Mouse (Mus musculus) midbrain, embryonic 11.5 days (tissue): ENCODE data around the gene Elmo3. TPM values are rescaled to one million over a fixed set of nuclear protein-coding genes. Genes with fewer than 3 reads are reported as not detected.
A peak's percentile ranks its signal among the peaks of the same experiment; 100 is the strongest.

Experiments used
- ATAC-seq: fragments of 200-750 bp; cut with Nextera tagmentation; 2 replicates; pipeline ENCODE4 v1.8.0; 2017; ENCODE audit warnings: moderate TSS enrichment, moderate library complexity; ENCODE audit not compliant: low FRiP score
- DNase-seq: peaks from one replicate; pipeline ENCODE4 v3.0.0; 2015; ENCODE audit warnings: low spot score; ENCODE audit errors: missing footprints
- H3K27ac ChIP-seq: fragments of 300-500 bp; sonication (generic); 2 replicates; pipeline ENCODE4 v1.5.1; 2014; ENCODE audit warnings: low read depth, low read length
- H3K27me3 ChIP-seq: fragments of 300-500 bp; sonication (generic); 2 replicates; pipeline ENCODE4 v1.6.1; 2014; ENCODE audit warnings: mild to moderate bottlenecking, low read length, moderate library complexity, mixed read lengths; ENCODE audit not compliant: control insufficient read depth, insufficient read depth
- H3K36me3 ChIP-seq: fragments of 300-500 bp; sonication (generic); 2 replicates; pipeline ENCODE4 v1.6.1; 2014; ENCODE audit warnings: mild to moderate bottlenecking, low read length, moderate library complexity, mixed read lengths; ENCODE audit not compliant: control insufficient read depth, insufficient read depth
- H3K4me1 ChIP-seq: fragments of 300-500 bp; sonication (generic); 2 replicates; pipeline ENCODE4 v1.6.1; 2014; ENCODE audit warnings: low read length; ENCODE audit not compliant: control insufficient read depth, insufficient read depth
- H3K4me2 ChIP-seq: fragments of 300-500 bp; sonication (generic); 2 replicates; pipeline ENCODE4 v1.6.1; 2014; ENCODE audit warnings: mild to moderate bottlenecking, moderate library complexity
- H3K4me3 ChIP-seq: fragments of 300-500 bp; sonication (generic); 2 replicates; pipeline ENCODE4 v1.5.1; 2014; ENCODE audit warnings: low read depth, low read length
- H3K9ac ChIP-seq: fragments of 300-500 bp; sonication (generic); 2 replicates; pipeline ENCODE4 v1.6.1; 2014; ENCODE audit warnings: low read length
- H3K9me3 ChIP-seq: fragments of 300-500 bp; sonication (generic); 2 replicates; pipeline ENCODE4 v1.6.1; 2016; ENCODE audit warnings: low read length; ENCODE audit not compliant: control insufficient read depth
- WGBS: fragments of 180-500 bp; shearing (Covaris S2); extraction: QIAGEN DNeasy Blood & Tissue Kit; methylation state at CpG from one replicate; pipeline ENCODE4 v1.1.7; 2014; 5-methylcytosine and 5-hydroxymethylcytosine counted together
- polyA plus RNA-seq: library from polyadenylated mRNA; unstranded; fragments of >200 nt; fragmentation: Nextera tagmentation; extraction: Ambion mirVana; gene quantifications from 2 replicates; pipeline ENCODE4 v1.2.1, GENCODE M21; 2014

Elmo3 gene
- polyA plus RNA-seq, 1 experiment from 2014 or later, result 1.8 TPM

DNA sequence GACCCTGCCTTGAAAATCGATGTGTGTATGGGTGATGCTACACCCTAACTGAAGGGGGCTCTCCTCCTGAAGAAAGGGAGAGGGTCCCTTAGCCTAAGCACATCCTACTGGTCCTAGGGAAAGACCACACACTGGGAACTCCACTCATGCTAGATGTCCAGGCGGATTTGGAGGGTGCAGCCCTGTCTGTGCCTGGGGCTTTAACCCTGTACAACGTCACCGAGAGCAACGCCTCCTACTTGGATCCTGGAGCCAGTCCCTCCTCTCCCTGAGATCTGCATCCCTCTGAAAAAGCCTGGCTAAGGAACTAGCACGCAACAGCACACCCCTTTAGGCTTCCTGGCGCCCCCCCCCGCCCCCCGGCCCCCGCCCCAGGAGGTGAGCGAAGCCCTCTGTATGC is 30.0 kb upstream of the Elmo3 start:
- no peak for ATAC-seq
- no peak overlapping the region for H3K27ac ChIP-seq
- WGBS, result 4% methylated on average over 11 of the region's 11 CpGs
- H3K9ac ChIP-seq, result no peak overlapping the region
- no peaks in the 10 kb centered on the region for H3K36me3 ChIP-seq
- peaks cover 16% of the 10 kb centered on the region for H3K4me1 ChIP-seq
- no peak overlapping the region for H3K4me2 ChIP-seq
- no peak overlapping the region for H3K4me3 ChIP-seq
- peaks cover 94% of the 10 kb centered on the region for H3K27me3 ChIP-seq
- DNase-seq, result no peak
- H3K9me3 ChIP-seq, result no peaks in the 10 kb centered on the region

DNA sequence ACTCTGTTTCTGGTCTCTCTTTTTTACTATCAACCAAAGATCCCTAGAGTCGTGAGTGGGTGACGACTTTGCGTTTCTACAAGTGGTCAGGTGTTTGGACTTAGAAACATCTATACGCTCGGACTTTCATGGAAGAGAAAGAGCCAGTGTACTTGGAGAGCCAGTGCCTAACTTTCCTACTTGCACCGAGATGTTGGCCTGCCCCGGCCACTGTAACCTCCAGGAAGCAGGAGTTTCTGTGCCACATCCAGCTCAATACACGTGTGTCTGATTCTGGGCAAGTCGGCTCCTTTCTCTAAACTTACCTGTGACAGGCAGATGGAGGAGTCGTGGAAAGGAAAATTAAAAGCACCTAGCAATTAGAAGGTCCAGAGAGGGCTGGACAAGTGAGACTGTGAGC is 29.6 kb upstream of the Elmo3 start, which contains the start of gene Nol3:
Nol3 (plus strand) TSS at position 301 of the 400 bp plus-strand sequence.
- Histone ChIP-seq H3K27ac (no peak within 1 kb of the TSS), H3K9ac (peak within 1 kb of the TSS; percentile 47), H3K4me2 (peak within 1 kb of the TSS; percentile 55), H3K9me3 (no peaks in the 10 kb centered on the region), H3K27me3 (peaks cover 90% of the 10 kb centered on the region), H3K4me3 (peak within 1 kb of the TSS; percentile 34), H3K36me3 (no peaks in the 10 kb centered on the region), H3K4me1 (peaks cover 15% of the 10 kb centered on the region)
- ATAC-seq (peak; percentile 10; the same call in 1 of the 2 replicates), DNase-seq (no peak)
- WGBS, result 5% methylated on average over 10 of the region's 10 CpGs

DNA sequence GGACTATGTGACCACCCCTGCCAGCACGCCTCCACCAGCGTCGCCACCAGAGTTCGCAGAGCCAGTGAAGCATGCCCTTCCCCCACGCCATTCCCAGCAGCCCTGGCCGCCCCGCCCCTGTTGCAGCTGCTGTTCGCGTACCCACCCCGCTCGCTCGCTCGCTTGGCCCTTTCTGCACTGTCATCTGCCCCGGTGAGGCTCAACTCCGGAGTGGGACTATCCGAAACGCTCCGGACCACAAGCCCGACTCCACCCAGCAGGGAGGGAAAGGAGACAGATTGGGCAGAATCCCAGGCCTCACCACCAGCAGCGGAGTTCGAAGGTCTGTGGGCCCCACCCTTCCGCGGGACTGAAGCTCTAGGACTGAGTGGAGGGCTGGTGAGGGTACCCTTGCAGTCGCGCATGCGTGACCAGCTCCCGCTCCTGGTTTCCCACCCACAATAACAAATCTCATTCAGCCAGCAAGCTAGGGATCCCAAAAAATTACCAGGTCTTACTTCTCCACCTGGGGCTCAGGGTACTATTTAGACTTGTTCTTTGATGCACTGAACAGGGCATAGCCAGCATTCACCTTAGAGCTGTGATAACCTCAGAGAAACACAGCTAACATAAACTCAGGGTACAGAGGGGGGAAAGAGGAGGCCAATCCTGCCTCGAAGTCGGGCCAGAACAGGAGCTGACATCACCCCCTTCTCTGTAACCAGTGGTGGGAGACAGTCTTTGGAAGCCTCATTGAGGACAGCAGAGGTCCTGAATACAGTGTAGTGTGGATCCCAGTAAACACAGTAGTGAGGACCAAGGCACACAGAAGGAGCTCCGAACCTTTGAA is 28.9 kb upstream of the Elmo3 start:
- H3K4me1 ChIP-seq, result peaks cover 14% of the 10 kb centered on the region
- DNase-seq (peak; percentile 95), ATAC-seq (peak; percentile 69)
- H3K4me3 ChIP-seq, result peak overlapping the region; percentile 34
- H3K27ac ChIP-seq, result no peak overlapping the region
- 3% methylated on average over 29 of the region's 30 CpGs for WGBS
- no peaks in the 10 kb centered on the region for H3K36me3 ChIP-seq
- peak overlapping the region; percentile 47 for H3K9ac ChIP-seq
- H3K27me3 ChIP-seq, result peaks cover 84% of the 10 kb centered on the region
- peak overlapping the region; percentile 55 for H3K4me2 ChIP-seq
- H3K9me3 ChIP-seq, result no peaks in the 10 kb centered on the region

DNA sequence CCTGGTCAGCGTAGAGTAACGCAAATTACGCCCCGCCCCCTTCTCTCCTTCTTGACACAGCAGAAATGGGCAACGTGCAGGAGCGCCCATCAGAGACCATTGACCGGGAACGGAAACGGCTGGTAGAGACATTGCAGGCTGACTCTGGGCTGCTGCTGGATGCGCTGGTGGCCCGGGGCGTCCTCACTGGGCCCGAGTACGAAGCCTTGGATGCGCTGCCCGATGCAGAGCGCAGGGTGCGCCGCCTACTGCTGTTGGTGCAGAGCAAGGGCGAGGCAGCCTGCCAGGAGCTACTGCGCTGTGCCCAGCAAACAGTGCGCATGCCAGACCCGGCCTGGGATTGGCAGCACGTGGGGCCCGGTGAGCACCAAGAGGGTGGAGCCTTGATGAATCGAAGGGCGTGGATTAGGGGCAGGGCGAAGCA is 26.5 kb upstream of the Elmo3 start:
- Histone ChIP-seq H3K9me3 (no peaks in the 10 kb centered on the region), H3K36me3 (peaks cover 3% of the 10 kb centered on the region; the same call in 1 of the 2 replicates), H3K9ac (no peak overlapping the region), H3K4me1 (peaks cover 14% of the 10 kb centered on the region), H3K27ac (no peak overlapping the region), H3K4me3 (no peak overlapping the region), H3K4me2 (peak overlapping the region; percentile 10; the same call in 1 of the 2 replicates), H3K27me3 (peaks cover 61% of the 10 kb centered on the region)
- peak; percentile 5; the same call in 1 of the 2 replicates for ATAC-seq
- DNase-seq, result peak; percentile 90
- WGBS, result 4% methylated on average over 28 of the region's 28 CpGs

DNA sequence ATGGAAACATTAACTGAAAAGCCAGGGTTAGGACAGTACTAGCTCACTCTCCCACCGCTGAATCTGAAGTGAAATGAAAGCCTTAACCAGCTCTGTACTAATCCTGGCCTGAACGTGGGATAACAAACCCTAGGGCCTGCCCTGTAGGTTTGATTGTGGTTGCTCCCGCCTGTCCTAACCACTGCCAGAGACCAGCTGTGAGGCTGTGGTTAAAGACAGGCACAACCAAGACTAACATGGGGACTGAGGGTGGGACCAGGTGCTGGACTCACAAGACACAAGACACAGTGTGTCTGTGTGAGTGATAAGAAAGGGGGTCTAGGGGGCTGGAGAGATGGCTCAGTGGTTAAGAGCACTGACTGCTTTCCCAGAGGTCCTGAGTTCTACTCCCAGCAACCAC is 24.8 kb upstream of the Elmo3 start:
- ATAC-seq, result no peak
- peaks cover 13% of the 10 kb centered on the region for H3K4me1 ChIP-seq
- H3K4me3 ChIP-seq, result no peak overlapping the region
- DNase-seq, result no peak
- WGBS, result 72% methylated on average over 3 of the region's 3 CpGs
- H3K27ac ChIP-seq, result no peak overlapping the region
- H3K4me2 ChIP-seq, result no peak overlapping the region
- peaks cover 44% of the 10 kb centered on the region for H3K27me3 ChIP-seq
- H3K9me3 ChIP-seq, result no peaks in the 10 kb centered on the region
- H3K36me3 ChIP-seq, result peaks cover 3% of the 10 kb centered on the region; the same call in 1 of the 2 replicates
- no peak overlapping the region for H3K9ac ChIP-seq

DNA sequence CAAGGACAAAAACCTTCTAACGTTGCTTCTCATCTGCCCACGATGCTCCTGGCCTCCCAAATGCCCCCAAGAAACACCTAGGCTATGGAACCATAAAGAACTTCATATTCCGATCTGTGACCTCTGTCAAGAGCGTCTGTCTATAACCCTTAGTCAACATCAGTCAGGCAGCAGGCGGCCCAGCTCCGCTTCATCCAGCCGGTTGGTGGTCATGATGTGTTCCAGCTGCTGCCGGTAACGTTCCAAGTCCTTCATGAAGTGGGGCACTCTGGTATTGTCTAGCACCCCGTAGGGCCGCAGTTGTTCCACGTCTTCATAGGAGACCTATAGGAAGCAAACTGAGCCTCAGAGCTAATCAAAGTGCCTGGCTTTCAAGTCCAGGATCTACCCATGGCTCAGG is 23.6 kb upstream of the Elmo3 start:
- 85% methylated on average over 12 of the region's 12 CpGs for WGBS
- no peak overlapping the region for H3K4me3 ChIP-seq
- DNase-seq, result no peak

DNA sequence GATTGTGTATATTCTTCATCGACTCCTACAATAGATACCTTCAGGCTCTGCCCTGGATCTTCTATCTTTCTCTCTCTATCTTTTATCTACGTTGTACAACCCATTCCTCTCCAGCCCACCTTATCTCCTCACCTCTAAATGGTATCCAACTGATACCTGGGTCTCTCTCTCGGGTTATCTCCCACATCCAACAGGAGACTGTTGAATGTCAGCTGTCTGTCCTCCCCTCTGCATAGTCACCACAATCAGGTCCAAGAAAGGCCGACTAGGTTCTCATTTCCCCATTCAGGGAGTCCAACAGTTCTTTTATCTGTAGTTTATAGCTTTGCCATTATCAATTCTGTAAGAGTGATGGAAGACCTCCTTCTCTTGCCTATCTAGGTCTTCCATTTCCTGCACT is 23.2 kb upstream of the Elmo3 start:
- Histone ChIP-seq H3K4me2 (no peak overlapping the region), H3K27me3 (peaks cover 28% of the 10 kb centered on the region), H3K36me3 (peaks cover 3% of the 10 kb centered on the region; the same call in 1 of the 2 replicates), H3K4me3 (no peak overlapping the region), H3K4me1 (0 out of 2 replicates have a peak, but pooled peaks cover 7% of the 10 kb centered on the region), H3K9ac (no peak overlapping the region), H3K9me3 (no peaks in the 10 kb centered on the region), H3K27ac (no peak overlapping the region)
- DNase-seq, result no peak
- ATAC-seq, result no peak
- 91% methylated on average over 4 of the region's 4 CpGs for WGBS

More for the DNA sequence above, 23.6 kb upstream of the Elmo3 start:
- H3K27me3 ChIP-seq, result peaks cover 32% of the 10 kb centered on the region
- no peak overlapping the region for H3K4me2 ChIP-seq
- peaks cover 3% of the 10 kb centered on the region; the same call in 1 of the 2 replicates for H3K36me3 ChIP-seq
- H3K27ac ChIP-seq, result no peak overlapping the region
- ATAC-seq, result no peak
- H3K4me1 ChIP-seq, result 0 out of 2 replicates have a peak, but pooled peaks cover 7% of the 10 kb centered on the region
- no peaks in the 10 kb centered on the region for H3K9me3 ChIP-seq
- H3K9ac ChIP-seq, result no peak overlapping the region

DNA sequence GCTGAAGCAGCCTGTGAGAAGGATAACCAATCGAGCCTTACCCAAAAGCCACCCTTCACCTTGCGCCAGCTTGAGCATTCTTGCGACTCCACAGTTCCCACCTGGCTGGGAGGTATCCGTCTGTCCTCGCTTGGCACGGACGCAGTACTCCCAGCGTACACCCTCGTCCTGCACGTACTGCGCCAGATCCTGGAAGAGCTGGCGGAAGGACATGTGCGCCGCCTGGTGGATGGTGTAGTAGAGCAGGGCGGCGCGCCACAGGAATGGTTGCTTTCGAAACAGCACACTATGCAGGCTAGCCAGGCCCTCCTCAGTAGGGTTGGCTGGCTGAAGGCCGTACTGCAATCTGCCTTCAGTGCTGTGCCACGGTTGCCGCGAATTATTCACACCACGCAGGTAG is 22.3 kb upstream of the Elmo3 start:
- Histone ChIP-seq H3K36me3 (peaks cover 3% of the 10 kb centered on the region; the same call in 1 of the 2 replicates), H3K9me3 (no peaks in the 10 kb centered on the region), H3K27me3 (peaks cover 19% of the 10 kb centered on the region), H3K27ac (no peak overlapping the region), H3K4me1 (peaks cover 10% of the 10 kb centered on the region), H3K9ac (no peak overlapping the region), H3K4me2 (no peak overlapping the region), H3K4me3 (no peak overlapping the region)
- peak; percentile 52 for ATAC-seq
- peak; percentile 89 for DNase-seq
- WGBS, result 24% methylated on average over 23 of the region's 23 CpGs

DNA sequence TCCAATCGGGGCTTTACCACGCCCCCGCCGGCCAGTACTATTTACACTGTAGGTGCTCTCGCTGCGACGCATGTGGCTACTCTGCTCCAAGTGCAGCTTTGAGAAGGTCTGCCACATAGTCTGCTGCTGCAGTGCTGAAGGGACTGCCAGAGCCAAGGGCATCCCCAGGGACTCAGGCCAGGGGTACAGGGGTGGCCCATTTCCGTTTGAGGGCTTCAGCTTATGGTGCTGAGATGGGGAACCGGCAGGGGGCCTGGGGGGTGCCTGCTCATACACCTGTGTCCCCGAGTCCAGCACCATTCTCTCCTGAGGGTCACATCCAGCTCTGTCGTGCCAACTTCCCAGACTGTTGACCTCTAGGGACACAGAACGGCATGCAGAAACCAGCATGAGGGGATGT is 19.9 kb upstream of the Elmo3 start:
- Histone ChIP-seq H3K36me3 (peaks cover 3% of the 10 kb centered on the region; the same call in 1 of the 2 replicates), H3K4me1 (peaks cover 21% of the 10 kb centered on the region), H3K27ac (no peak overlapping the region), H3K4me2 (no peak overlapping the region), H3K9ac (0 out of 2 replicates have a peak overlapping the region, but pooled peaks have one; percentile 5), H3K4me3 (no peak overlapping the region), H3K9me3 (no peaks in the 10 kb centered on the region), H3K27me3 (peaks cover 9% of the 10 kb centered on the region)
- no peak for DNase-seq
- WGBS, result 44% methylated on average over 12 of the region's 12 CpGs
- ATAC-seq, result no peak
